Mouse (Mus musculus) monocyte, adult 2 months (primary cell): ENCODE results near the gene Vmn2r59.
"Not testable (repeated sequence)": the region's sequence is repeated elsewhere in the genome, so short reads cannot be mapped to it uniquely, and the experiment has no call there.

Source experiments
- DNase-seq, 2 experiments: peaks; one replicate each; pipeline ENCODE4 v3.0.0; 2022; ENCODE audit warnings: low spot score in 2 of 2, low read depth in 1 of 2

Vmn2r59 gene

GRCm38 (mm10) chr7:42058923-42059322 lies at the start of gene Vmn2r59:
TSS of gene Vmn2r59 (minus strand) at chr7:42059023.
- no peak for DNase-seq

DNA sequence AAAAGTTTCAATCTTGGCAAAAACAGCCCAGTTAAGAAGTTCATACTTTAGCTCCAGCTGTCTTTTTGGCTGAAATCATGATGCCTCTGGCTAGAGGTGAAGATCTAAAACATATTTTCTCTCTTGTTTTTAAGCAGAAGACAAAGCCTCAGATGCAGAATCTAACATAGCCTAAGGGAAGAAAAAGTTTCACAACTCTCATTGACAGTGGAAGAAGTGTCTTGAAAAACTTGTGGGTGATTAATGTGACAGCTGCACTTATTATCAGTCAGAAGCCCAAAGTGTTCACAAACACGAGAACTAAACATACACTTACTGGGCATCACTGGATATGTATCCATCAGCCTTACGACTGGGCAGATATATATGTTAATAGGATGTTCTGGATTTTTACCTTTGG lies 48.6 kb upstream of the Vmn2r59 start, which contains the start of gene Vmn2r60:
Vmn2r60 (plus strand) TSS at position 301 of the 400 bp plus-strand sequence.
- DNase-seq = no peak

- DNase-seq = not testable (repeated sequence)
Measured at GRCm38 (mm10) chr7:42107061-42107460, 48.2 kb upstream of the Vmn2r59 start.
